ENCODE assay signal across 32 mouse cellular contexts in genomic region chr17:31209376-31209930, GRCm38 (mm10). TPM values are rescaled to one million over a fixed set of nuclear protein-coding genes. Genes with fewer than 3 reads are reported as not detected.
DNase-seq lines count a peak whose midpoint lies in the region; ATAC-seq lines count a peak whose summit lies in the region.
"Had no signal": no experiment of that assay in that cellular context is flagged by ENCODE, and none has a peak within 500 bp of the region (broad histone marks: within the 10 kb centered on the region; RNA-seq: fewer than 3 reads in every experiment).

No protein-coding gene starts in this region.

- H3K9ac ChIP-seq in liver, embryonic 15.5 days = no peak overlapping the region
- H3K9ac ChIP-seq: embryonic facial prominence, embryonic 12.5 days; forebrain, embryonic 12.5 days; forebrain, postnatal 0 days; hindbrain, embryonic 13.5 days; limb, embryonic 13.5 days; neural tube, embryonic 12.5 days had no signal

- peak overlapping the region; percentile 60; the same call in 1 of the 2 replicates for H3K27ac ChIP-seq in liver, embryonic 15.5 days (replicated peaks)
- H3K27ac ChIP-seq: embryonic facial prominence, embryonic 12.5 days; forebrain, embryonic 12.5 days; hindbrain, embryonic 13.5 days; layer of hippocampus, adult 2 months; limb, embryonic 13.5 days; neural tube, embryonic 12.5 days had no signal

- H3K4me2 ChIP-seq in liver, embryonic 15.5 days = peak overlapping the region; percentile 74
- H3K4me2 ChIP-seq: embryonic facial prominence, embryonic 12.5 days; forebrain, embryonic 12.5 days; heart, embryonic 11.5 days; hindbrain, embryonic 13.5 days; limb, embryonic 13.5 days; midbrain, embryonic 11.5 days; neural tube, embryonic 12.5 days had no signal

- H3K4me1 ChIP-seq in liver, embryonic 15.5 days (replicated peaks) = peaks cover 41% of the 10 kb centered on the region
- H3K4me1 ChIP-seq: embryonic facial prominence, embryonic 12.5 days; forebrain, embryonic 12.5 days; hindbrain, embryonic 13.5 days; limb, embryonic 13.5 days; neural tube, embryonic 12.5 days had no signal

- WGBS in liver, embryonic 15.5 days (ENCODE audit: insufficient replicate concordance) = 84% methylated on average over 11 of the region's 11 CpGs

- H3K9me3 ChIP-seq in liver, embryonic 15.5 days (replicated peaks) = no peaks in the 10 kb centered on the region
- H3K9me3 ChIP-seq: embryonic facial prominence, embryonic 12.5 days; forebrain, embryonic 12.5 days; hindbrain, embryonic 13.5 days; limb, embryonic 13.5 days; neural tube, embryonic 12.5 days had no signal

- H3K36me3 ChIP-seq in liver, embryonic 15.5 days (replicated peaks) = peaks cover 12% of the 10 kb centered on the region
- H3K36me3 ChIP-seq: embryonic facial prominence, embryonic 12.5 days; forebrain, embryonic 12.5 days; hindbrain, embryonic 13.5 days; limb, embryonic 13.5 days; neural tube, embryonic 12.5 days had no signal

- no peak overlapping the region for H3K4me3 ChIP-seq in liver, embryonic 15.5 days (replicated peaks)
- H3K4me3 ChIP-seq: embryonic facial prominence, embryonic 12.5 days; forebrain, embryonic 12.5 days; hindbrain, embryonic 13.5 days; layer of hippocampus, adult 2 months; limb, embryonic 13.5 days; neural tube, embryonic 12.5 days had no signal

- ATAC-seq in liver, embryonic 15.5 days (ENCODE audit: insufficient read depth) = no peak
- ATAC-seq: forebrain, postnatal 0 days; intestine, postnatal 0 days; midbrain, embryonic 16.5 days; Patski had no signal

- peak; percentile 53 for DNase-seq in heart, adult 11 months
- DNase-seq in heart, adult 9 months (ENCODE audit: low spot score in 2 of 2) = no peak
- peak; percentile 29 for DNase-seq in thymus, postnatal 0 days (ENCODE audit: low spot score)
- DNase-seq in thymus, postnatal 10 days (ENCODE audit: low spot score in 2 of 2) = no peak
- DNase-seq in thymus, postnatal 25 days = peak; percentile 33
- DNase-seq in MN1 (ENCODE audit: low spot score) = no peak
- DNase-seq in frontal cortex, postnatal 14 days (ENCODE audit: low spot score in 2 of 2) = no peak
- DNase-seq: adrenal gland, postnatal 14 days; cerebellum, adult 11-12 months; cerebellum, adult 9-11 months; embryo, embryonic 11 days; forebrain, postnatal 0 days; gastrocnemius, postnatal 10 days; heart, postnatal 36 days; kidney, postnatal 14 days; lung, adult 2 months; lung, postnatal 10 days; right cerebral cortex, adult 18-20 months had no signal

- H3K27me3 ChIP-seq in liver, embryonic 15.5 days = no peaks in the 10 kb centered on the region
- H3K27me3 ChIP-seq: embryonic facial prominence, embryonic 12.5 days; forebrain, embryonic 12.5 days; hindbrain, embryonic 13.5 days; limb, embryonic 13.5 days; neural tube, embryonic 12.5 days had no signal

RNA-seq across cellular contexts. Expression of gene Ubash3a, which starts 1.8 kb away (rescaled TPM):
- 66.8 and 75.0 TPM in 2 replicates for polyA plus RNA-seq in thymus, postnatal 0 days (2015; fragmentation: Nextera tagmentation; extraction: Ambion mirVana)
- polyA plus RNA-seq in liver, embryonic 15.5 days (2015; fragmentation: Nextera tagmentation; extraction: Ambion mirVana) = 10.2 and 10.6 TPM in 2 replicates
- polyA plus RNA-seq: forebrain, postnatal 0 days; intestine, postnatal 0 days; midbrain, embryonic 11.5 days; midbrain, embryonic 16.5 days had no signal

RNA-seq across cellular contexts. Expression of gene Tmprss3, which starts 10.7 kb away (rescaled TPM):
- 0.13 and 0.25 TPM in 2 replicates for polyA plus RNA-seq in thymus, postnatal 0 days (2015; fragmentation: Nextera tagmentation; extraction: Ambion mirVana)
- polyA plus RNA-seq in liver, embryonic 15.5 days (2015; fragmentation: Nextera tagmentation; extraction: Ambion mirVana) = 0.29 and 0.46 TPM in 2 replicates
- polyA plus RNA-seq: forebrain, embryonic 12.5 days; forebrain, postnatal 0 days; heart, embryonic 11.5 days; heart, embryonic 16.5 days; kidney, embryonic 14.5 days; limb, embryonic 13.5 days; midbrain, embryonic 16.5 days; neural tube, embryonic 12.5 days; Patski had no signal

RNA-seq across cellular contexts. Expression of gene Tff1, which starts 44.4 kb away (rescaled TPM):
- polyA plus RNA-seq in thymus, postnatal 0 days (2015; fragmentation: Nextera tagmentation; extraction: Ambion mirVana) = 4.3 and 7.4 TPM in 2 replicates
- not detected in 2 replicates for polyA plus RNA-seq in liver, embryonic 15.5 days (2015; fragmentation: Nextera tagmentation; extraction: Ambion mirVana)
- polyA plus RNA-seq: embryonic facial prominence, embryonic 12.5 days; forebrain, embryonic 12.5 days; forebrain, postnatal 0 days; heart, embryonic 16.5 days; hindbrain, embryonic 13.5 days; kidney, embryonic 14.5 days; limb, embryonic 13.5 days; lung, adult 2 months; midbrain, embryonic 11.5 days; midbrain, embryonic 16.5 days; neural tube, embryonic 12.5 days; Patski had no signal

Comparison
In these comparisons a context has a peak if more than half of its experiments do, and no peak if none do; other contexts are left out.
1. DNase-seq: peak in heart, adult 11 months (single experiment), thymus, postnatal 0 days (single experiment) and thymus, postnatal 25 days (single experiment); none in heart, adult 9 months (0 of 2), thymus, postnatal 10 days (0 of 2), MN1 (single experiment) and frontal cortex, postnatal 14 days (0 of 2).